Mouse (Mus musculus) layer of hippocampus, postnatal 10 days (tissue): ENCODE data around the gene Vps8. TPM values are rescaled to one million over a fixed set of nuclear protein-coding genes. Genes with fewer than 3 reads are reported as not detected.

Source experiments
- DNase-seq, 2 experiments: peaks; one replicate each; pipeline ENCODE4 v3.0.0; 2021; ENCODE audit warnings: low spot score in 2 of 2
- long read RNA-seq: library from polyadenylated mRNA; stranded (forward); transcript quantifications from one replicate; pipeline ENCODE4 v2.0.0, GENCODE M21; 2023
- total RNA-seq, 2 experiments: library from RNA; stranded (reverse); gene quantifications; 2 replicates each; pipeline ENCODE4 v1.2.3; 2021

The Vps8 gene
- 10 to 100 TPM; 48.3 to 51.5 TPM for total RNA-seq
- long read RNA-seq, full-length matches to known transcripts = 15 of 25 reads
- long read RNA-seq, partial matches to known transcripts = 6 of 25 reads
- long read RNA-seq, other reads (novel, unspliced or antisense) = 4 of 25 reads

DNA sequence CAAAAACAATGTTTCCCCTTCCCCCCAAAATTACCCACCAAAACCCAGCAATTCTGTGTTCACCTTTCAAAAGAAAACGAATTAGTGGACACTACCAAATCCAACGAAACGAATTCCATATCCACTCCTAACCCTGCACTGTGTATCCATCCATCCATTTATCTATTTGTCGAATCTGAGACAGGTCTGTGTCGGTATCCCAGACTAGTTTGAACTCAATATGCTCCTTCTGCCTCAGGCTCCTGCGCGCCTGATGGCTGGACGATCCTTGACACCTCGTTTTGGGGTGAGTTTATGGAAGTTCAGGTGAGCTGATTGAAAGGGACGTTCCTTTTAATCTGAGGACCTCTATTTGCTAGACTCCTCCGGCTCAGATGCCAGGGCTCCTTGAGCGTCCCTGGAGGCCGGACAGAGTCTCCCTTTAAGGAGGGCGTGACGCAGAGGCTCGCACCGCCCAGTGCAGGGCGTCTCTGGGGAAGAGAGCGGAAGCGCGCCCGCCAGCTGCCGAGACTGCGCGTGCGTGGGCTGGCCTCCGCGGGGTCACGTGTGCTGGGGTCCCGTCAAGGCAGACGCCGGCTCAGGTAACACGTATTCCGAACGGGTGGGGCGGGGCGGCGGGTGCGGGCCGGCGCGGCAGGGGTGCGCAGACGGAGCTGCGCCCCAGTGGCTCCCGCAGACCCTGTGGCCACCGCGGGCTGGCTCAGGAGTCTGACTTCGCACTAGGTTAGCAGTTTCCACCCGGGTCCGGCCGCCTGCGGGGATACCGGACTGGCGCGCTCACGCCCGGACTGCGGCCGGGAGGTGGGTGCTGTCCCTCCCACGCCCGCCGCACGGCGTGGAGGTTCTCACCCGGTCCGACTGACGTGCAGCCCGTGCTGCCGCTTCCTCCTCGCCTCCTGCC is at the start of gene Vps8:
TSS of gene Vps8 (plus strand) at position 474 of the 901 bp plus-strand sequence.
- DNase-seq = peak; percentile 81 to 89

DNA sequence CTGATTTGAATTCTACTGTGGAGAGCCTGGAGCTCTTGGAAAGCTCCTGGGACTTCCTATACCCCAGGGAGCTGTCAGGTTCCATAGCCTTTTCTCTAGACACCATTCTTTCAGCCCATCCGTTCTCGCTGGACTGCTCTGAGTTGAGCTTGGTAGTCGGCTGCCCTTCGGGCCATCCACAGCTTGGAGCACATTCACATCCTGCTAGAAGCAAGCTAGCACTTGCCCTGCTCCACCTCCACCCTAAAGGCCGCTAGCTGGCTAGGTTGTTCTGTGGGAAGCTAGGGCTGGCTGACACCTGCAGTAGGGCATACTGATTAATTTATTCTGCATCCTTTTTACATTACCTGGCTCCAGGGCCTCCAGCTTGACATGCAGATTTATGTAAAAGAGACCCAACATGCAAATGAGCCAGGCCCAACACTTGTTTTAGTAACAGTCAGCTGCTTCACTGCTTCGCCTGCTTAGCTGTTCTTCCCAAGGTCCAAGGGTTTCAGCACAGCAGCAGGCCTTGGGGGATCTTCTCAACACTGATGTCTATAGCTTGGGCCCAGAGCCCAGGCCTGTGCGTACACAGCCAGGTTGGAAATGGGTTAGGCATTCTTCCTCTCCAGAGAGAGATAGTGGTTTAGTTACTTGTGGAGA is 49.5 kb upstream of the Vps8 start:
- peak in 1 of 2 experiments; percentile 10 for DNase-seq

DNA sequence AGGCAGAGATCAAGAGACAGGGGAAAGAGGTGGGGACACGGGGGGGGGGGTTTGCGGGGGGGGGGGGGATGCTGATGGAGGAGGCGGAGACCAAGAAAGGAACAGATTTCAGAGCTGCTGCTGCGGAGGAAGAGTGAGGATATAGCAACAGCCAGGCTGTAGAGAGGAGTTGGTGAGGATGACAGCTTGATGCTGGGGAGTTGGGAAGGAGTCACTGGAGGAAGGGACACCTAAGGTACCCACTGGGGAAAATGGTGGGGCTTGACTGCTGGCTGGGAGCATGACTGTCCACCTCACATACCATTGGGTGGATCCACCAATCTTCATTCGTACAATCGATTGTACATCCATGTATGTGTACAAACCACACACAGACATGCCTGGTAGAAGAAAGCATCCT is 48.9 kb upstream of the Vps8 start:
- no peak for DNase-seq

DNA sequence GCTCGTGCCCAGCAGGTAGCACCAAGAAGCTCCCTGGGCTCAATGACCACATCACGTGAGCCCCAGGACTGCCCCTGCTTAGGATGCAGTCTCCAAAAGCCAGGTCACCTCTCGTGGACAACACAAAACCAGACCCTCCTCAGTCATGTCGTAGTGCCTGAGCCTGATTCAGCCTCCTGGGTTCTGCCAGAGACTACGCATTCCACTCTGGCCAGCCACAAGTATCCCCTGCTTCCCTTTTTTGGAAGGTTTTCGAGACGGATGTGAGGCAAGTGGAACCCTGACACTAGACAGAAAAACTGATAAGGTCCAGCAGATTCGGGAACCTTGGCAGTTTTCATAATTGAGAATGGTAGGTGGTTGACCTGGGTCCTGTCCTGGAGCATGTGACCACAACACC is 47.8 kb upstream of the Vps8 start:
- no peak for DNase-seq

- no peak for DNase-seq
These were observed 46.6 kb upstream of the Vps8 start for GRCm38 (mm10) chr16:21376316-21376715.

DNA sequence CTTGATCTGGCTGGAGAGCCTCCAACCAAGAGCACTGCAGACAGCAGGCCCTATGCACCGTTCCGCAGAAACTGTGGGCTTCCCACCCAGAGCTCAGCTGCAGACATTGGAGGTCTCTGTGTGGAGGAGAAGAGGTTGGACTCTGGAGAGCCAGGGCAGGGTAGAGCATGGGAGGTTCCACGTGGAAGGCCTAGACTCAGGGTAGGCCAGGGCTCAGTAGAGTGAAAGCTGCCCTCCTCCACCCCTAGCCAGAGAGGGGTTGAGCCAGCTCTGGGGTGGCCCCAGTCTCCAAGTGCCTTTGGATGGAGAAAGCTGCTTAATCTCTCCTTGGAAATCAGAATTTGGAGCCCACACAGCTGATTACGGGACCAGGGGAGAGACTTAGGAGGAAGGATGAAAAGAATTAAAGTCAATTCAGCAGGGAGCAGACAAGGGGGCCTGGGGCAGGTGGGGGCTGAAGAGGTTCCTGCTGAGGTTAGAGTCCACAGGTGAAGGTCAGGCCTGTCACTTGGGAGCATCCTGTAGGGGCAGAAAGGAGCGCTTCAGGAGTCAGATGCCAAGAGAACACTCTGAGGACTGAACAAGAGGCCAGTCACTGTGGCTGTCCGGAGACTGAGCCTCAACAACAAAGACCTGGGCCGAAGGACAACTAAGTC is 45.8 kb upstream of the Vps8 start:
- DNase-seq = no peak

- DNase-seq = no peak
These were observed 45.3 kb upstream of the Vps8 start for GRCm38 (mm10) chr16:21377605-21377968.

DNA sequence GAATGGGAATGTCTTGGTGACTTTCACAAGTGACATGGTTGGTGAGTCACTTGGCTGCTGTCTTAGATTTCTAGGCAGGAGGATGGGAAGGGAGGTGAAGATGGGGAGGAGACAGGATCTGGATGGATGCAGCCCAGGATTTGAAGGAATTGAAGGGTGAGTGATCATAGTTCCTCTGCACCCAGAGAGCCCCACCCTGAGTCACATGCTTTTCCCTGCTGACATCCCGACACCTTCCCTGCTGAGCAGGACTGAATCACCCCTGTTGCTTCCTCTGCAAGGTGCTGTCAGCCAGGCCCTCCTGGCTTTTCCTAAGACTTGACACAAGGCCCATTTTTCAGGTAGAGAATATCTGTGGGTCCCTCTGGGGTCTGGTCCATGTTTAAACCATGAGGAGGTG is 41.4 kb upstream of the Vps8 start:
- no peak for DNase-seq

GRCm38 (mm10) chr16:21382152-21382911 is 40.6 kb upstream of the Vps8 start:
- no peak for DNase-seq

- DNase-seq = no peak
These were observed 36.7 kb upstream of the Vps8 start for GRCm38 (mm10) chr16:21385926-21386881.

GRCm38 (mm10) chr16:21389316-21389715 is 33.6 kb upstream of the Vps8 start:
- no peak for DNase-seq

GRCm38 (mm10) chr16:21390744-21391143 is 32.2 kb upstream of the Vps8 start:
- DNase-seq = no peak

DNA sequence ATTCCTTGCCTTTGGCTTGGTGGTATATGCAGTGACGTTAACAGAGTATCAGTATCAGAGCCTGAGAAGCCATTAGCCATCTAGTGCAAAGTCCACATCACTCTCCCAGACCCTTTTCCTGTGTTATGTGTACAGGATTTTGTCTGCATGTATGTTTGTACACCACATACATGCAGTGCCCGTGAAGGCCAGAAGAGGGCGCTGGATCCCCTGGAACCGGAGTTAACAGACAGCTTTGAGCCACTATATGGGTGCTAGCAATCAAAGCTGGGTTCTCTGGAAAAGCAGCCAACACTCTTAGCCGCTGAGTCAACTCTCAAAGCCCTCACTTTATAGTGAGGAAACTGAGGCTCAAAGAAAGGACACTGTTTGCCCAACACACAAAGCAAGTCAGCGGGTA is 30.8 kb upstream of the Vps8 start:
- peak; percentile 52 to 56 for DNase-seq

DNA sequence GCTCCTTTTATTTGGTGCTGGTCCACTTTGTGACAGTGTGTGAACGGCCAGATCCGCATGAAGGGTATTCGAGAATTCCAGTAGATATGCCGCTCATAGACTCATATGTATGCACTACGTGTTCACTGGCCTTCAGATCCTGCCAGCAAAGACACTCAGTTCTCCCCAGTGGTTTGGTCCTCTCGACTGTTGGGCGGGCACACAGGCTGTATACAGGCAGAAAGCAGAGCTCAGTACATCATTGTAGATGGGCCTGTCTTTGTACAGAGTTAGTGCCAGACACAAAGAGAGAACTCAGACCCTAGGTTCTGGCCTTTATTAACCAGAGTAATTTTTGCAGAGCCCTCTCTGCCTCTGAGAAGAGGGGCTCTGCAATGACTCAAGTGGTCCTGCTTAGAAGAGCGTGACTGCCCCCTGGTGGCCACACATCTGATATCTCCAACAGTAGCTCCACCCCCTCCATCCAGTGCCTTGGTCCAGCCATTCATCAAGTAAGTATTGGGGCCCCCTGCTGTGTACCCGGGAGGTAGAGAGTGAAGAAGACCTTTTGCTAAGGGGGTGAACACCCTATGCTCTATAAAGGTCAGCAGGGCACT is 30.3 kb upstream of the Vps8 start:
- peak; percentile 90 to 94 for DNase-seq

- no peak for DNase-seq
These were observed 27.4 kb upstream of the Vps8 start for GRCm38 (mm10) chr16:21395546-21395945.

DNA sequence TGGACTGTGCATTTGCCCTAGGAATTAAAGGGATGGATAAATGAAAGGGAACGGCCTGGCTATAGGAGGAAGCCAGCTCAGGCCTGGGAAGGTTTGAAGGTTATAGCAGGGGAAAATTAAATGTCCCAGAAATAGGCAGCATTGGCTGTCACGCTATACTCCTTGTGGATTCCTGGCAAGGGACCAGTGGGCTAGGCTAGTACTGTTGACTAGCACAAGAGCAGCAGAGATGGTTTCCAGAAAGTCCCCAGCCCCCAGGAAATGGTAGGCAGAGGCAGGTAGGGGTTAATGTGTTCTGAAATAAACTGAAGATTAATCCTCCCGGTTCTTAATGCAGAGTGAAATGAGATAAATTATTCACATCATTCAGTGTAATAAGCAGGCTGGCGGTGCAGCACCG is 25.2 kb upstream of the Vps8 start:
- DNase-seq = no peak

- DNase-seq = peak in 1 of 2 experiments; percentile 43
These were observed 24.4 kb upstream of the Vps8 start for GRCm38 (mm10) chr16:21398345-21399051.

- DNase-seq = no peak
These were observed 23.0 kb upstream of the Vps8 start for GRCm38 (mm10) chr16:21399942-21400341.

DNA sequence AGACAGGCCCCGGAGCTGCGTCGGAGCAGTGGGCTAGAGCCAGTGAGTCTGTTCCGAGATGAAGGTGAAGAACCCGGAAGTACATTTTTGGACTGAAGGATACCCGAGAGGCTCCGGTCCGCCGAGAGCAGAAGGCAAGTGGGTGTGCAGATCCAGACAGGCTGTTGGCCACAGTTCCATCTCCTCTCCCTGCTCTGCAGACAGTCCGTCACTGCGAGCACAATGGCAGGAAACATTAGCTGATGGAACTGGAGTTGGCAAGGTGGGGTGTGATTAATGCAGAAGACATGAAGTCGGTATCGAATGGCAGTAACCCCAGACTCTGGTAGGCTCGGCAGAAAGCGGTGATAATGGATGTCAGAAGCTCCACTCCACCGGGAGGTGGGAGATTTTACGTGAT is 20.9 kb upstream of the Vps8 start:
- no peak for DNase-seq
